Mouse (Mus musculus) fat pad, adult 2 months (tissue): ENCODE data around the gene Cfap43.

Source experiments
- DNase-seq: peaks from one replicate; pipeline ENCODE4 v3.0.0-alpha.2; 2011; ENCODE audit warnings: low read depth, low spot score; ENCODE audit errors: extremely low read depth

Gene Cfap43

DNA sequence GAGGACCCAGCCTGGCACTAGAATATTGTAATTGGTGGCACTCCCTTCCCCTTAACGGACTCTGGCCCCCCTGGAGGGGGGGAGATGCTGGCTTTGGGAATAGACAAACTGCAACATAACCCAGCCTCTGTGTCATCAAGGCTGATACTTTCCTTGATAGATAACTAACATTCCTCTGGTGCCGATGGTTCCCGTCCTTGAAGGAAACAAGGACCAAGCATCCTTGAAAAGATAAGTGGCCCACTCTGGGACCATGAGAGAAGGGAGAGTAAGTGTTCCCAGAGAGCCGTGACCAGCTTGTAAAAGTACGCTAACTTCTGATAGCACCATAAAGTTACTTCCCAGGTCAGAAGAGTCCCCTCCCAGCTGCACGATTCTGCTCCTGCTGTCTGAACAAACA, 196.6 kb downstream of the Cfap43 start:
- DNase-seq: no peak

DNA sequence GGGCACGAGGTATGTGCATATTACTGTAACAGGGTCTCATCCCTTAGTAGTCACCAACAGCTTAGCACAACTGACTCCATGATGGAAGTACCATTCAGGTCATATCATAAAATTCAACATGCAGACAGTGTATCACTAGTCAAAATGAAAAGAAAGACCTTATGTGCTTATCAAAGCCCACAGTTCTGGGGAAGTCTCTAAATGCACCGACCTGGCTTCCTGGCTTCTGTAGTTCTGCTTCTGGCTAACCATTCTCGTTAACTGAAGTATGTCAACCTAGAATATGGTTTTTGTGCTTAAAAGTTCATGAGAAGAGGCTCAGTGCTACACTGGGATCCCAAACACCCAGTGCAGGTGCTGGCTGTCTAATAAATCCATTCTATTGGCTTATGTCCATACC, 199.9 kb downstream of the Cfap43 start:
- no peak for DNase-seq

DNA sequence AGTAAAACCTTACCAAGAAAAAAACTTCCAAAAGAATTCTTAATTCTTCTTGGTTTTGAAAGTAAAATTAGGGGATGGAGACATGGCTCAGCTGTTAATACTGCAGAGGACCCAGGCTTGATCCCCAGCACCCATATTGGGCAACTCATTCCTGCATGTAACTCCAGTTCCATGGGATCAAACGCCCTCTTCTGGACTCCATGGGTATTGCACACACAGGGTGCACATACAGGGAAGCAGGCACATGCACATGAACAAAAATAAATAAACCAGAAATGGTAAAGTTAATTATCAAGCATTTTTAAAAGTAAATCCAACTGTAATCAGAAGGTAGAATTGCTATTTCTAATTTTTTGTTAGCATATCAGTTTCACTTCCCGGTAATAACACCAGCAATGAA, 202.9 kb downstream of the Cfap43 start:
- no peak for DNase-seq

GRCm38 (mm10) chr19:47713457-47713856, 205.6 kb downstream of the Cfap43 start:
- no peak for DNase-seq

GRCm38 (mm10) chr19:47710376-47710775, 208.7 kb downstream of the Cfap43 start:
- DNase-seq: no peak

GRCm38 (mm10) chr19:47705772-47706309, 213.2 kb downstream of the Cfap43 start:
- DNase-seq: no peak

DNA sequence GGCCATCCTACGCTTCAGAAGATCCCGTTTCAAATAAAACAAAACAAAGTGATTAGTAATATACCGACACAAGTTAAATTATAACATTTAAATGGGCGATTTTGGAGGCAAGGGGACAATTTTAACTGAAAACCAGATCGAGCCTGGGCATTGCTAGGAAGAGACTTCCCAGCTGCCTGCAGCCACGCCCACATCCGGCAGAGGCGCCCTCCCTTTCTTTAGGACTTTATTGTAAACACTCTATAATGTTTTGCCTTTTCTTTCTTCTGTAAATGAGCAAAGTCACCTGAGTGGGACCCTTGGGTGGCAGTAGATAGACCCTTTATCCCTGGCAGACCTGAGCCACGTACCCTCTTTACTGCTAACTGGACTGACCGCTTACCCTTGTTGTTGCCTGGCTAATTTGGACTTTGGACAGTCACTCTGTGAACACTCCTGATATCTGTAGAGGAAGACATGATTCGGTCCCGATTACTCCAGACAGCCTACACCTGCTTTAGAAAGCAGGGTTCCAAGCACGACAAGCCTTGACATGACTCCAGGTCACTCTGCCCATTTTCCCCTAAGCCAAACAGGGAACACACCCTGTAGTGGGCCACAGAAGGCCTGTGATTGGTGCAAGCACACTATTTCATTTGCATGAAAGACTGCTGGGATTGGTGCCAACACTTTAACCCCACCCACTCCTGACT, 213.9 kb downstream of the Cfap43 start:
- DNase-seq: no peak

DNA sequence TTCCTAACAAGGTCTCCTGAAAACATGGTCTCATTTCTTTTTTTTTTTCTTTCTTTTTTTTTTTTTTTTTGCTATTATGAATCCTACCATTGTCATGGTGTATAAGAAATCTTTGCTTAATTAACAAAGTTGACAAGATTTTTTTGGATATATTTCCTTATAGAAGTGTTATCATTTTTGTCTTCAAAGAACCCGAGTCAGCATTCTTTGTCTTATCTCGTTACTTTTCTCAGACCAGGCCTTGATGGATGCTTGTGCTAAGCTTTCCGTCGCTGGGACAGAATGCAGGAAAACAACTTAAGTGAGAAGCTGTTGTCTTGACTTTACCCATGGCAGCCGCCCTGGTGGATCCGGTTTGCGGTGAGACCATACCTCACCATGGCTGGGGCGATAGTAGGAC, 218.6 kb downstream of the Cfap43 start:
- DNase-seq: no peak

DNA sequence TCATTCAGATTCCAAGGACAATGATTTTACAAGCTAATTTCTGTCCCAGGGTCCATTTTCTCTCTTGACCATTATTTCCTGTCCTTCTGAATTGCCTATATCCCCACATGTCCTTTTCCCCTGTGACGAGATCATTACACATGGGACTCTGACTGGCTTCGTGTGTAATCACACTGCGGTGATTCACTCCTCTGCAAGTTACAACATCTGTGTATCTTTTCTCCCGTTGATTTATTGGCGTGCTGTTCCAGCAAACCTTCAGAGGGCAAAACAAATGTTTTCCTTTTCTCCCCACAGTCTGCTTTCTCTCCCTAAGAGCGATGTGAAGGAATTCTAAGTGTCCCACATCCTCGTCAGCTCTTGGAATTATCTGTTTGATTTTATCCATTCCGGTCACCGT, 219.3 kb downstream of the Cfap43 start:
- no peak for DNase-seq

- DNase-seq: no peak
Measured at GRCm38 (mm10) chr19:47698266-47698665, 220.8 kb downstream of the Cfap43 start.

DNA sequence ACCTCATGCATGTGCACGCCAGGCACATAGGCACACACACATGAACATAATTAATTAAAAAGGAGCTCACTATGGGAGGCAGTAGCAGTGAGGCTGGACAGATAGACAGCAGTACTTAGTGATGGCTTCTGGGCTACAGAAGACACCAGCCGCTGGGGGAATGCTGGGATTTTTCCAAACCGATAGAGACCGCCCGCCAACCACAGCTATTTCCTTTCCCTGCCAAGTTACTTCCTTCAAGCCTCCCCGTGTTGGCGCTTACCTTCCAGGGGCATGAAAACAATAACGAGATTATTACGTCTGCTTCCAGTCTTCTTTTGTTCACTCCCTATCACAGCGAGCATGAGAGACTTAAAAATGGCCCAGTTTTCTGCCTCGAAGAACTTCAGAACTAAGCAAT, 222.0 kb downstream of the Cfap43 start:
- no peak for DNase-seq

DNA sequence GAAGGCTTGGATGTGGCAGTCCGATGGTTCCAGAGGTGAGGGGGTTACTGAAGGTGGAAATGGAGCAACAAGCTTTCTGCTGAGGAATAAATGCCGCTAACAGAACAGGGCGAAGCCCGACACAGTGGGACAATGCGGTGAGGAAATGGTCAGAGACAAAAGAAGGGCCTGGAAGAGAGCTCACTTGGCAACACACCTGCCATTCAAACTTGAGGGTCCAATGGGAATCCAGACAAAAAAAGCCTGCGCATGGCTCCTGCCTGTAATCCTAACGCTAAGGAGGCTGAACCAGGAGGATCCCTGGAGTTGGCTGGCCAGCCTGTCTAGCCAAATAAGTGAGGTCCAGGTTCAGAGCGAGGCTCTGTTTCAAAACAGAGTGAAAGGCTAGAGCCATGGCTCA, 222.7 kb downstream of the Cfap43 start:
- DNase-seq: no peak

- DNase-seq: no peak
Measured at GRCm38 (mm10) chr19:47695725-47696124, 223.4 kb downstream of the Cfap43 start.

- no peak for DNase-seq
Measured at GRCm38 (mm10) chr19:47691994-47692393, 227.1 kb downstream of the Cfap43 start, which contains the start of gene Col17a1. Gene Col17a1, minus strand, starts transcription at chr19:47692094.

- DNase-seq: no peak
Measured at GRCm38 (mm10) chr19:47689592-47689991, 229.5 kb downstream of the Cfap43 start.
